Mouse (Mus musculus): ENCODE measurements around the gene Atf3. TPM values are rescaled to one million over a fixed set of nuclear protein-coding genes. Genes with fewer than 3 reads are reported as not detected.

Gene Atf3
- polyA plus RNA-seq, 1 experiment from 2014 or later = 4.6 TPM

DNA sequence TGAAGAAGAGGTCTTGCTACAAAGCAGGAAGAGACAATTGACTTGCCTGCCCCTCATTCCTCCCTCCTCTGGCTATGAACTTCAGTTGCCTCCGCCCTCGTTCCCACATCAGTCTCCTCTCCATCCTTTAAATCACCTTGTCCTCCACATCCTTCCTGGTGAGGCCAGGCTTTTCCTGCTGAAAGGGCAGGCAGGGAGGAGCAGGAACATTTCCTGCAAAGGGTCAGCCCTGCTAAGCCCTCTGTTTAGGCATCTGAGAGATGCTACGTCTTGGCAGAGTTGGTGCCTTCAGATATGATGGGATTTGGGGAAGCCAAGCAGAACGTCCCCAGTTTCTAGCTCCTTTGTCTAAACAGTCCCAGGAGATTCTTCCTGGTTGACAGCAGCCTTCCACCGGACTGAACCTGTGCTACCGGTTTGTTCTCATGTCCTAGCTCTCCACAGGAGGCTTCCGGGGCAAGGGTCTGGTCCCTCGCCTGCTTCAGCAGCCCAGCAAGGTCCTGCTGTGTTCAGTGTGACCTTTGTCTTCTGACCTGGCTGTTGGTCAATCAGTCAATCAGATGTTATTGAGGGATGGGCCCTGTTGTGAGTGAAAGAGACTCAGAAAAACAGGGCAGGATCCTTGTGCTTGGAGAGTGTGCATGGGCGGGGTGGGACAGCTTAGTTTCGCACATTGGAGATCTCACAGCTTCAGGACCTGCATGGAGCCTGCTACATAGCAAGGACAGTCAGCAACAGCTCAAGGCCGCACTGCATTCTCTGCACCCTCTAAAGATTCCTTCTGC, 38.9 kb upstream of the Atf3 start:
- no peak overlapping the region for H3K27ac ChIP-seq (ENCODE audit: low read depth, low read length)
- no peak for DNase-seq (ENCODE audit: low spot score, missing footprints)
- H3K36me3 ChIP-seq (ENCODE audit: control insufficient read depth, insufficient read depth, low read length) = no peaks in the 10 kb centered on the region
- H3K4me2 ChIP-seq = no peak overlapping the region
- WGBS = 65% methylated on average over 11 of the region's 11 CpGs
- no peak overlapping the region for H3K9ac ChIP-seq (ENCODE audit: low read length)
- no peaks in the 10 kb centered on the region for H3K9me3 ChIP-seq (ENCODE audit: control insufficient read depth, low read length)
- no peak overlapping the region for H3K4me3 ChIP-seq (ENCODE audit: low read depth, low read length)
- peaks cover 1% of the 10 kb centered on the region for H3K4me1 ChIP-seq (ENCODE audit: control insufficient read depth, insufficient read depth, low read length)
- no peaks in the 10 kb centered on the region; the same call in 1 of the 2 replicates for H3K27me3 ChIP-seq (ENCODE audit: control insufficient read depth, insufficient read depth, low read length)
- no peak for ATAC-seq (ENCODE audit: low FRiP score)

DNA sequence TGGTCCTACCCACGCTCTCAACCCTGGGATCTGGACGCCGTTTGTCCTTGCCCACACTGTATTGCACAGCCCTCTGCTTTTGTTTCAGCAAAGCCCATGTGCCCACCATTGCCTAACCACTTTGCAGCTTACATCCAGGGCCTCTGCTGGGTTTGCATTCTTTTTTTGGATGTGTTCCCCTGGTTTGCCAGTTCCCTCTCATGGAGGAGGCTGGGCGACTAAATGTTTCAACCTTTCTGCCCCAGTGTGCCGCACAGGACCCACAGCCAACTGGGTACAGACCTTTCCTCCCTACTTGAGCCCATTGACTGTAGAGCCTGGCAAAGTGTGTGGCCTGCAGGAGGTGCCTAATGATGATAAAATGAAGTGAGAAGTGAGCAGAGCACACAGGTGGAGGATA, 38.3 kb upstream of the Atf3 start:
- DNase-seq (ENCODE audit: low spot score, missing footprints) (peak; percentile 59), ATAC-seq (ENCODE audit: low FRiP score) (no peak)
- H3K4me3 ChIP-seq (ENCODE audit: low read depth, low read length) = no peak overlapping the region
- no peaks in the 10 kb centered on the region for H3K36me3 ChIP-seq (ENCODE audit: control insufficient read depth, insufficient read depth, low read length)
- no peak overlapping the region for H3K4me2 ChIP-seq
- WGBS = 91% methylated on average over 5 of the region's 5 CpGs
- H3K9ac ChIP-seq (ENCODE audit: low read length) = no peak overlapping the region
- no peaks in the 10 kb centered on the region for H3K4me1 ChIP-seq (ENCODE audit: control insufficient read depth, insufficient read depth, low read length)
- H3K27me3 ChIP-seq (ENCODE audit: control insufficient read depth, insufficient read depth, low read length) = no peaks in the 10 kb centered on the region; the same call in 1 of the 2 replicates
- no peak overlapping the region for H3K27ac ChIP-seq (ENCODE audit: low read depth, low read length)
- no peaks in the 10 kb centered on the region for H3K9me3 ChIP-seq (ENCODE audit: control insufficient read depth, low read length)

DNA sequence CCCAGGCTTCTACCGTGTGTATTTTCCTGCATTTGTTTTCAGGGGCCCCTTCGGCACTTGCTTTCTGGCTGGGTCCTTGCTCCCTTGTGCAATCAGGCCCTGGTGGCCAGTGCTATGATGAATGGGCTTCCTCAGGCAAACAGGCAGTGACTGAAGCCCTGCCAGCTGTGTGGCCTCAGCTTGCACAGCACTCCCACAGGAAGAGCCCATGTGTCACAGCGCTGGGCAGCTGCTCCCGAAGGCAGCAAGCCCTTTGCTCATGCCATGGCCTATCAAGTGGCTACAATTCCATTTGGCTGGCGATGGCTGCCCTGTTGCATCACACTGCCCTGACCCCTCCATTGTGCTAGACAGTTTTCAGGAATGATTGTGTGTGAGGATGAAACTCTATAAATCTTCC, 36.6 kb upstream of the Atf3 start:
- 78% methylated on average over 5 of the region's 5 CpGs for WGBS

DNA sequence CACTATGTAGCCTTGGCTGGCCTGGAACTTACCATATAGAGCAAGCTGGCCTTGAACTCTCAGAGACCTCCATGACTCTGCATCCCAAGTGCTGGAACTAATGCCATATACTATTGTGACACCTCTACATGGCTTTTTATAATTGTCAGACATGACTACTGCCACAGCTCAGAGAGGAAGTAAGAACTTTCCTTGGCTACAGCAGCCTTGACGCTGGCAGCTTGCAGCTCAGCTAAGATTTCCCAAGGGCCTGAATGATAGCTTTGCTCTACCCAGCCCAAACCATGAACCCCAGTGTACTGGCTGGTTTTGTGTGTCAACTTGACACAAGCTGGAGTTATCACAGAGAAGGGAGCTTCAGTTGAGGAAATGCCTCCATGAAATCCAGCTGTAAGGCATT, 35.8 kb upstream of the Atf3 start:
- DNase-seq (ENCODE audit: low spot score, missing footprints) = no peak
- no peak for ATAC-seq (ENCODE audit: low FRiP score)
- H3K4me2 ChIP-seq = no peak overlapping the region
- 89% methylated on average over 1 of the region's 1 CpGs for WGBS
- H3K9ac ChIP-seq (ENCODE audit: low read length) = no peak overlapping the region
- H3K36me3 ChIP-seq (ENCODE audit: control insufficient read depth, insufficient read depth, low read length) = no peaks in the 10 kb centered on the region
- no peak overlapping the region for H3K4me3 ChIP-seq (ENCODE audit: low read depth, low read length)
- H3K4me1 ChIP-seq (ENCODE audit: control insufficient read depth, insufficient read depth, low read length) = no peaks in the 10 kb centered on the region
- no peak overlapping the region for H3K27ac ChIP-seq (ENCODE audit: low read depth, low read length)
- no peaks in the 10 kb centered on the region for H3K9me3 ChIP-seq (ENCODE audit: control insufficient read depth, low read length)
- H3K27me3 ChIP-seq (ENCODE audit: control insufficient read depth, insufficient read depth, low read length) = no peaks in the 10 kb centered on the region

More for the DNA sequence above, 36.6 kb upstream of the Atf3 start:
- DNase-seq (ENCODE audit: low spot score, missing footprints) (no peak), ATAC-seq (ENCODE audit: low FRiP score) (no peak)
- Histone ChIP-seq H3K4me1 (ENCODE audit: control insufficient read depth, insufficient read depth, low read length) (no peaks in the 10 kb centered on the region), H3K36me3 (ENCODE audit: control insufficient read depth, insufficient read depth, low read length) (no peaks in the 10 kb centered on the region), H3K27ac (ENCODE audit: low read depth, low read length) (no peak overlapping the region), H3K4me3 (ENCODE audit: low read depth, low read length) (no peak overlapping the region), H3K9ac (ENCODE audit: low read length) (no peak overlapping the region), H3K27me3 (ENCODE audit: control insufficient read depth, insufficient read depth, low read length) (no peaks in the 10 kb centered on the region), H3K4me2 (no peak overlapping the region), H3K9me3 (ENCODE audit: control insufficient read depth, low read length) (no peaks in the 10 kb centered on the region)

DNA sequence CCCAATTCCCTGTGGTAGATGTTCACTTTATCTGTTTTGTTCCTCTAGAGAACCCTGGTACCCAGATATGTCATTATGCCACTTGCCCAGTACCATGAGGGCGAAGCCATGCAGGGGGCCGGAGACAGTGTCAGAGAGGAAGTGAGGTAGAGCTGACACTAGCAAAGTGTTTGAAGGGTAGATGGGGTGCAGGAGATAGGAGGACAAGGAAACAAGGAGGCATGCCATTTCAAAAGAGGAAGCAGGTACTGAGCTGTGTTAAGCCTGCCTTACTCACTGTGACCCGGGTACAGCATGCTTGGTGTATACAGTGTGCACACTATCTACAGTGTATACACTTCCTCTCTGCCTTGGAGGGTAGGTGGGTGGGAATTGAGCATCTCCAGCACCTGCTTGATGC, 32.1 kb upstream of the Atf3 start:
- 96% methylated on average over 3 of the region's 3 CpGs for WGBS

DNA sequence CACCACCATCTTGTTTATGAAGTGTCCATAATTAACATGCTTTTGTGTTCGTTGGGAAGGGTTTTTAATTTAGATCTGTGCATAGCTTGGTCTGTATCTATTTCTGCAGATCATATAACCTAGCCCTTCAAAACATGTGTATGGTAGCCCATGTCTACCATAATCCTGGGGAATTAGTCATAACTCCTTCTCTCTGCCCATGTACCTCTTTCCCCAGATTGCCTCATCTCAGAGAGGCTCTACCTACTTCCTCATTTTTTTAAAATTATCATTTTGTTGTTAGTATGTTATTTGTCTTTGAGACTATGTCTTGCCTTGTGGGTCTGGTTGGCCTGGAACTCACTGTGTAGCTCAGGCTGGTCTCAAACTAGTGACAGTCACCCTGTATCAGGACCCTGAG, 30.6 kb upstream of the Atf3 start:
- Histone ChIP-seq H3K27me3 (ENCODE audit: control insufficient read depth, insufficient read depth, low read length) (no peaks in the 10 kb centered on the region), H3K9me3 (ENCODE audit: control insufficient read depth, low read length) (no peaks in the 10 kb centered on the region), H3K27ac (ENCODE audit: low read depth, low read length) (no peak overlapping the region), H3K9ac (ENCODE audit: low read length) (no peak overlapping the region), H3K4me3 (ENCODE audit: low read depth, low read length) (no peak overlapping the region), H3K4me1 (ENCODE audit: control insufficient read depth, insufficient read depth, low read length) (no peaks in the 10 kb centered on the region), H3K4me2 (no peak overlapping the region), H3K36me3 (ENCODE audit: control insufficient read depth, insufficient read depth, low read length) (no peaks in the 10 kb centered on the region)
- DNase-seq (ENCODE audit: low spot score, missing footprints) (no peak), ATAC-seq (ENCODE audit: low FRiP score) (no peak)
- 84% methylated on average over 1 of the region's 1 CpGs for WGBS

More for the DNA sequence above, 32.1 kb upstream of the Atf3 start:
- Histone ChIP-seq H3K4me3 (ENCODE audit: low read depth, low read length) (no peak overlapping the region), H3K36me3 (ENCODE audit: control insufficient read depth, insufficient read depth, low read length) (no peaks in the 10 kb centered on the region), H3K27me3 (ENCODE audit: control insufficient read depth, insufficient read depth, low read length) (no peaks in the 10 kb centered on the region), H3K27ac (ENCODE audit: low read depth, low read length) (no peak overlapping the region), H3K4me1 (ENCODE audit: control insufficient read depth, insufficient read depth, low read length) (no peaks in the 10 kb centered on the region), H3K9me3 (ENCODE audit: control insufficient read depth, low read length) (no peaks in the 10 kb centered on the region), H3K4me2 (no peak overlapping the region), H3K9ac (ENCODE audit: low read length) (no peak overlapping the region)
- DNase-seq (ENCODE audit: low spot score, missing footprints) = no peak
- ATAC-seq (ENCODE audit: low FRiP score) = no peak

DNA sequence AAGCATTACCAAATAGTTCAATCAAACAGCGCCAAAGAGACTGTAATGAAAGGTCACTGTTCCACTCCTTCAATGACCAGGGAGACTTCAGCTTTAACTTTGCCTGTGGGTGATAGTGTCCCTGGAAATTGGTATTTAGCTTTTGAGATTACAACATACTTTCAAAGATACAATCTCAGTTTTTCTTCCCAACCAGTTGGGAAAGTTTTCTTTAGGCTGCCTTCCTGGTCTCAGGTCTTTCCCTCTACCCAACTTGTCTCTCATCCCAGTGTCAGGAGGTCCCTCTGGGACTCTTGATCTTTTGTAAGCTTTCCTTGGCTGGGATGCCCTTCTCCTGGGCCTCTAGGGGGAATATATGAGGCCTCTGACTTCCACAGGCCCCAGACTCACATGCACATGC, 29.7 kb upstream of the Atf3 start:
- H3K27ac ChIP-seq (ENCODE audit: low read depth, low read length) = no peak overlapping the region
- 85% methylated on average over 1 of the region's 1 CpGs for WGBS
- DNase-seq (ENCODE audit: low spot score, missing footprints) = no peak
- no peak for ATAC-seq (ENCODE audit: low FRiP score)
- no peaks in the 10 kb centered on the region for H3K4me1 ChIP-seq (ENCODE audit: control insufficient read depth, insufficient read depth, low read length)
- H3K4me2 ChIP-seq = no peak overlapping the region
- H3K36me3 ChIP-seq (ENCODE audit: control insufficient read depth, insufficient read depth, low read length) = no peaks in the 10 kb centered on the region
- H3K4me3 ChIP-seq (ENCODE audit: low read depth, low read length) = no peak overlapping the region
- H3K9me3 ChIP-seq (ENCODE audit: control insufficient read depth, low read length) = no peaks in the 10 kb centered on the region
- H3K9ac ChIP-seq (ENCODE audit: low read length) = no peak overlapping the region
- H3K27me3 ChIP-seq (ENCODE audit: control insufficient read depth, insufficient read depth, low read length) = no peaks in the 10 kb centered on the region

DNA sequence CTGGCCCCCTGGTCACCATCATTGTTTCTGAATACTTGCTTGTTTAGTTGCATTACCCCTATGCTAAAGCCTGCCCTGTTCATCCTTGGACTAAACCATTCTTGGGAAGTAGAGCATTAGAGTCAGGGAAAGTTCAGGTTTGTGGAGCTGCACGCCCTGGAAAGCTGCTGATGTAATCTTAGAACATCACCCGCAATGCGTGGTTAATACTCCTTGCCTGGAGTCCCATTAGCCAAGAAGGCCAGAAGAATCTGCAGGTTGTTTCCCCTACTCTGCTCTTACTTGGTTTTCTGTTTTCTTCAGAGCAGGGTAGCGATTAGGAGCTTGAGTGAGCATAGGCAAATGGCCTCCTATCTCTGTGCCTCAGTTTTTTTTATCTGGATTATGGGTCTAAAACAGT, 26.0 kb upstream of the Atf3 start:
- no peak for ATAC-seq (ENCODE audit: low FRiP score)
- Histone ChIP-seq H3K36me3 (ENCODE audit: control insufficient read depth, insufficient read depth, low read length) (no peaks in the 10 kb centered on the region), H3K27me3 (ENCODE audit: control insufficient read depth, insufficient read depth, low read length) (no peaks in the 10 kb centered on the region), H3K4me3 (ENCODE audit: low read depth, low read length) (no peak overlapping the region), H3K9ac (ENCODE audit: low read length) (no peak overlapping the region), H3K27ac (ENCODE audit: low read depth, low read length) (no peak overlapping the region), H3K4me1 (ENCODE audit: control insufficient read depth, insufficient read depth, low read length) (no peaks in the 10 kb centered on the region), H3K4me2 (no peak overlapping the region), H3K9me3 (ENCODE audit: control insufficient read depth, low read length) (no peaks in the 10 kb centered on the region)
- no peak for DNase-seq (ENCODE audit: low spot score, missing footprints)
- WGBS = 93% methylated on average over 4 of the region's 4 CpGs

DNA sequence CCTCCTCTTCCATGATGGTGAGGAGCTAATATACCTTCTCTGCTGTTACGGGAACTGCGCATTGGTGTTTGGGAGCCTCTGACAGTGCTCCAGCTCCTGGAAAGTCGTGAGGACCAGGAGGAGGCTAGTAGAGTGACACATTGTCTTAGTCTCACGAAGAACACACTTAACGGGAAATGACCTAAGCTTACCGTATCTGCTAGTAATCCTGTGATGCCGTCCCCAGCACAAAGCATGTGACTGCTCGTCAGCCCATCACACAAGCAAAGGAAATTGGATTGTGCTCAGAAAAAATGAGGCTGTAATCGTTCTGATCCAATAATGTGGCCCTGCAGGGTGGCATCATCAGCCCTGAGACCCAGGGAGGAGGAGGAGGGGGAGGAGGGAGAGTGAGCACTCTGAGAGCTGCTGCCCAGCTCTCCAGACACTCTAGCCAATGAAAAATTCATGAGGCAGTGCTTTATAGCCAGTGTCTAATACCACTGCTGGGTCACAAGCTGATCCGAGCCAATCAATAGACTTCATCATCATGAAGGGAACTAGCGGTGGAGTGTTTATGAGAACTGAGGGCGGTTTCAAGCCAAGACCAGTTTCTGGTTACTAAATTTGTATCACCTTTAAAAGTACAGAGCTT, 24.3 kb upstream of the Atf3 start:
- peak; percentile 94 for ATAC-seq (ENCODE audit: low FRiP score)
- Histone ChIP-seq H3K4me2 (no peak overlapping the region), H3K36me3 (ENCODE audit: control insufficient read depth, insufficient read depth, low read length) (no peaks in the 10 kb centered on the region), H3K4me1 (ENCODE audit: control insufficient read depth, insufficient read depth, low read length) (no peaks in the 10 kb centered on the region), H3K27ac (ENCODE audit: low read depth, low read length) (peak overlapping the region; percentile 27; the same call in 1 of the 2 replicates), H3K4me3 (ENCODE audit: low read depth, low read length) (no peak overlapping the region), H3K9ac (ENCODE audit: low read length) (no peak overlapping the region), H3K27me3 (ENCODE audit: control insufficient read depth, insufficient read depth, low read length) (no peaks in the 10 kb centered on the region), H3K9me3 (ENCODE audit: control insufficient read depth, low read length) (no peaks in the 10 kb centered on the region)
- DNase-seq (ENCODE audit: low spot score, missing footprints) = peak; percentile 86
- 56% methylated on average over 12 of the region's 12 CpGs for WGBS
